ENCODE assay signal across 14 mouse cellular contexts in genomic region chr14:13812801-13813479, GRCm38 (mm10).
A peak's percentile ranks its signal among the peaks of the same experiment; 100 is the strongest.
DNase-seq lines count a peak whose midpoint lies in the region; ATAC-seq and TF ChIP-seq lines count a peak whose summit lies in the region.
"Had no signal": no experiment of that assay in that cellular context is flagged by ENCODE, and none has a peak within 500 bp of the region (broad histone marks: within the 10 kb centered on the region; RNA-seq: fewer than 3 reads in every experiment).

No protein-coding gene starts in this region.

- dilution Hi-C loops in CH12.LX (cut with MboI; ENCODE audit: extremely low pct_ligation_motif_present, extremely low pct_unique_long_range_greater_than_20kb, low sequenced_read_pairs) = no loop called here

- H3K4me2 ChIP-seq in forebrain, embryonic 12.5 days = no peak overlapping the region
- H3K4me2 ChIP-seq in forebrain, embryonic 11.5 days (ENCODE audit: low read depth, low read length, severe bottlenecking) = no peak overlapping the region
- no peak overlapping the region for H3K4me2 ChIP-seq in CH12.LX (ENCODE audit: insufficient read depth, low read depth, poor library complexity, severe bottlenecking)
- no peak overlapping the region for H3K4me2 ChIP-seq in forebrain, postnatal 0 days (ENCODE audit: low read depth)
- no peak overlapping the region for H3K4me2 ChIP-seq in midbrain, embryonic 13.5 days (replicated peaks)
- H3K4me2 ChIP-seq: heart, embryonic 15.5 days; stomach, embryonic 15.5 days had no signal

- no peaks in the 10 kb centered on the region for H3K79me2 ChIP-seq in CH12.LX (replicated peaks; ENCODE audit: control insufficient read depth, extremely low read depth, insufficient read depth, poor library complexity, severe bottlenecking)

- no peaks in the 10 kb centered on the region for H3K4me1 ChIP-seq in forebrain, embryonic 12.5 days
- no peaks in the 10 kb centered on the region for H3K4me1 ChIP-seq in forebrain, embryonic 11.5 days (replicated peaks; ENCODE audit: control insufficient read depth, insufficient read depth, low read length)
- H3K4me1 ChIP-seq in CH12.LX (ENCODE audit: control insufficient read depth in 1 of 2, insufficient read depth in 2 of 2) = no peaks in the 10 kb centered on the region
- H3K4me1 ChIP-seq in forebrain, postnatal 0 days (ENCODE audit: insufficient read depth) = no peaks in the 10 kb centered on the region
- H3K4me1 ChIP-seq in midbrain, embryonic 13.5 days (replicated peaks) = no peaks in the 10 kb centered on the region
- H3K4me1 ChIP-seq: heart, embryonic 15.5 days; stomach, embryonic 15.5 days had no signal

- no peak overlapping the region for H3K9ac ChIP-seq in forebrain, embryonic 12.5 days
- no peak overlapping the region for H3K9ac ChIP-seq in forebrain, embryonic 11.5 days (ENCODE audit: low read length)
- no peak overlapping the region for H3K9ac ChIP-seq in CH12.LX (ENCODE audit: insufficient read depth, low read depth)
- H3K9ac ChIP-seq in forebrain, postnatal 0 days = no peak overlapping the region
- H3K9ac ChIP-seq in midbrain, embryonic 13.5 days (replicated peaks) = no peak overlapping the region
- H3K9ac ChIP-seq: heart, embryonic 15.5 days; stomach, embryonic 15.5 days had no signal

- WGBS in forebrain, embryonic 12.5 days = 84% methylated on average over 3 of the region's 3 CpGs
- WGBS in forebrain, embryonic 11.5 days = 80% methylated on average over 3 of the region's 3 CpGs
- WGBS in forebrain, postnatal 0 days = 72% methylated on average over 3 of the region's 3 CpGs
- WGBS in midbrain, embryonic 13.5 days = 81% methylated on average over 3 of the region's 3 CpGs

- no peaks in the 10 kb centered on the region for H3K9me3 ChIP-seq in forebrain, embryonic 12.5 days
- no peaks in the 10 kb centered on the region for H3K9me3 ChIP-seq in forebrain, embryonic 11.5 days (ENCODE audit: control insufficient read depth, low read length)
- no peaks in the 10 kb centered on the region for H3K9me3 ChIP-seq in CH12.LX (replicated peaks; ENCODE audit: low read length)
- H3K9me3 ChIP-seq in forebrain, postnatal 0 days (ENCODE audit: low read length) = no peaks in the 10 kb centered on the region
- no peaks in the 10 kb centered on the region for H3K9me3 ChIP-seq in midbrain, embryonic 13.5 days
- H3K9me3 ChIP-seq: heart, embryonic 15.5 days; stomach, embryonic 15.5 days had no signal

- peak; percentile 15 for TF ChIP-seq RAD21 in CH12.LX (IDR thresholded peaks at IDR 0.05; ENCODE audit: low read depth, low read length)

- no peaks in the 10 kb centered on the region for H3K27me3 ChIP-seq in forebrain, embryonic 12.5 days
- no peaks in the 10 kb centered on the region for H3K27me3 ChIP-seq in forebrain, embryonic 11.5 days (ENCODE audit: control insufficient read depth, insufficient read depth, low read length)
- H3K27me3 ChIP-seq in CH12.LX (replicated peaks) = no peaks in the 10 kb centered on the region
- H3K27me3 ChIP-seq in forebrain, postnatal 0 days (ENCODE audit: insufficient read depth, low read length) = no peaks in the 10 kb centered on the region
- H3K27me3 ChIP-seq in midbrain, embryonic 13.5 days = no peaks in the 10 kb centered on the region
- H3K27me3 ChIP-seq: heart, embryonic 15.5 days; stomach, embryonic 15.5 days had no signal

- ATAC-seq in forebrain, embryonic 12.5 days (ENCODE audit: low FRiP score) = peak; percentile 53; the same call in 1 of the 2 replicates
- ATAC-seq in forebrain, embryonic 11.5 days (replicated peaks; ENCODE audit: low FRiP score) = no peak
- ATAC-seq in forebrain, postnatal 0 days = peak; percentile 84
- 0 out of 2 replicates have a peak, but pooled peaks have one; percentile 24 for ATAC-seq in midbrain, embryonic 13.5 days
- no peak for ATAC-seq in granulocyte monocyte progenitor cell, adult 5-6 weeks (replicated peaks; ENCODE audit: poor library complexity, severe bottlenecking)

- no peaks in the 10 kb centered on the region for H3K36me3 ChIP-seq in forebrain, embryonic 12.5 days (replicated peaks)
- no peaks in the 10 kb centered on the region for H3K36me3 ChIP-seq in forebrain, embryonic 11.5 days (ENCODE audit: control insufficient read depth, insufficient read depth, low read length)
- no peaks in the 10 kb centered on the region for H3K36me3 ChIP-seq in CH12.LX (replicated peaks in 1 of 2; ENCODE audit: control insufficient read depth in 1 of 2, insufficient read depth in 1 of 2, low read length in 1 of 2)
- H3K36me3 ChIP-seq in forebrain, postnatal 0 days (ENCODE audit: insufficient read depth) = no peaks in the 10 kb centered on the region
- no peaks in the 10 kb centered on the region for H3K36me3 ChIP-seq in midbrain, embryonic 13.5 days
- H3K36me3 ChIP-seq: heart, embryonic 15.5 days; stomach, embryonic 15.5 days had no signal

- TF ChIP-seq POLR2A in CH12.LX (IDR thresholded peaks at IDR 0.05; ENCODE audit: low read depth, low read length) = no peak

- TF ChIP-seq EP300 in CH12.LX (IDR thresholded peaks at IDR 0.05; ENCODE audit: low read length) = no peak

- peak in 1 of 2 experiments; percentile 20; a peak in 2 of 4 replicates for TF ChIP-seq CTCF in CH12.LX (conservative IDR thresholded peaks at IDR 0.05 in 1 of 2, IDR thresholded peaks at IDR 0.05 in 1 of 2; ENCODE audit: low read depth in 2 of 2, low read length in 2 of 2)
- peak; percentile 51 for TF ChIP-seq CTCF in forebrain, postnatal 0 days (IDR thresholded peaks at IDR 0.05; ENCODE audit: low read depth)

- no peak overlapping the region for H3K4me3 ChIP-seq in forebrain, embryonic 12.5 days (replicated peaks)
- H3K4me3 ChIP-seq in forebrain, embryonic 11.5 days (ENCODE audit: low read depth, low read length) = no peak overlapping the region
- no peak overlapping the region for H3K4me3 ChIP-seq in CH12.LX (replicated peaks in 1 of 3; ENCODE audit: low read depth in 2 of 3, low read length in 2 of 3, poor library complexity in 1 of 3)
- no peak overlapping the region for H3K4me3 ChIP-seq in forebrain, postnatal 0 days (ENCODE audit: low read depth, low read length)
- no peak overlapping the region for H3K4me3 ChIP-seq in midbrain, embryonic 13.5 days (replicated peaks)
- H3K4me3 ChIP-seq: heart, embryonic 15.5 days; stomach, embryonic 15.5 days had no signal

- no peak overlapping the region for H3K27ac ChIP-seq in forebrain, embryonic 12.5 days
- no peak overlapping the region for H3K27ac ChIP-seq in forebrain, embryonic 11.5 days (ENCODE audit: low read depth, low read length)
- no peak overlapping the region for H3K27ac ChIP-seq in CH12.LX (ENCODE audit: insufficient read depth, low read depth)
- H3K27ac ChIP-seq in forebrain, postnatal 0 days (ENCODE audit: low read depth, low read length) = no peak overlapping the region
- no peak overlapping the region for H3K27ac ChIP-seq in midbrain, embryonic 13.5 days
- H3K27ac ChIP-seq: heart, embryonic 15.5 days; macrophage; stomach, embryonic 15.5 days had no signal

- in situ Hi-C loops in CH12.LX (cut with MboI; ENCODE audit: low pct_ligation_motif_present, low pct_unique_long_range_greater_than_20kb, low sequenced_read_pairs) = no loop called here

- DNase-seq in forebrain, embryonic 11.5 days (ENCODE audit: low spot score) = no peak
- DNase-seq in CH12.LX (ENCODE audit: extremely low read depth) = no peak
- peak; percentile 60 for DNase-seq in forebrain, postnatal 0 days
- no peak for DNase-seq in gastrocnemius, postnatal 36 days
- no peak for DNase-seq in thymus, postnatal 25 days
- DNase-seq: cerebellum, adult 2 months; kidney, adult 11 months; right cerebral cortex, postnatal 4 days had no signal

- intact Hi-C loops in gastrocnemius, postnatal 36 days (cut with DNase I) = no loop called here

TF ChIP-seq in CH12.LX, 34 proteins besides CTCF, POLR2A, EP300 and RAD21:
- no peak for TF ChIP-seq MAX (IDR thresholded peaks at IDR 0.05; ENCODE audit: low read length)
- TF ChIP-seq GABPA (IDR thresholded peaks at IDR 0.05; ENCODE audit: insufficient replicate concordance, low read depth, low read length) = no peak
- no peak for TF ChIP-seq BHLHE40 (IDR thresholded peaks at IDR 0.05; ENCODE audit: low read depth, low read length)
- no peak for TF ChIP-seq PAX5 (IDR thresholded peaks at IDR 0.05; ENCODE audit: low read length)
- no peak for TF ChIP-seq SMC3 (IDR thresholded peaks at IDR 0.05; ENCODE audit: low read depth, low read length)
- no peak for TF ChIP-seq MEF2A (IDR thresholded peaks at IDR 0.05; ENCODE audit: borderline replicate concordance, low read depth, low read length)
- TF ChIP-seq CHD2 (IDR thresholded peaks at IDR 0.05; ENCODE audit: low read length) = no peak
- no peak for TF ChIP-seq POLR2AphosphoS2 (IDR thresholded peaks at IDR 0.05; ENCODE audit: low read depth, low read length)
- TF ChIP-seq USF1 (IDR thresholded peaks at IDR 0.05; ENCODE audit: low read depth, low read length) = no peak
- TF ChIP-seq IRF4 (IDR thresholded peaks at IDR 0.05; ENCODE audit: low read depth, low read length) = no peak
- TF ChIP-seq CHD1 (IDR thresholded peaks at IDR 0.05; ENCODE audit: low read depth, low read length) = no peak
- TF ChIP-seq KAT2A (IDR thresholded peaks at IDR 0.05; ENCODE audit: insufficient replicate concordance, low read length) = no peak
- no peak for TF ChIP-seq TBP (conservative IDR thresholded peaks at IDR 0.05; ENCODE audit: low read depth, low read length)
- TF ChIP-seq MXI1 (IDR thresholded peaks at IDR 0.05; ENCODE audit: low read depth, low read length) = no peak
- TF ChIP-seq TCF12 (IDR thresholded peaks at IDR 0.05; ENCODE audit: low read depth, low read length) = no peak
- no peak for TF ChIP-seq NELFE (IDR thresholded peaks at IDR 0.05; ENCODE audit: low read depth, low read length)
- no peak for TF ChIP-seq SIN3A (IDR thresholded peaks at IDR 0.05; ENCODE audit: low read length)
- TF ChIP-seq NRF1 (IDR thresholded peaks at IDR 0.05; ENCODE audit: low read depth, low read length) = no peak

Comparison
In these comparisons a context has a peak if more than half of its experiments do, and no peak if none do; other contexts are left out.
1. ATAC-seq: peak in forebrain, embryonic 12.5 days (single experiment), forebrain, postnatal 0 days (single experiment) and midbrain, embryonic 13.5 days (single experiment); none in forebrain, embryonic 11.5 days (single experiment) and granulocyte monocyte progenitor cell, adult 5-6 weeks (single experiment).